Mouse (Mus musculus): ENCODE data around the gene Tra2b.
"Not testable (repeated sequence)": the region's sequence is repeated elsewhere in the genome, so short reads cannot be mapped to it uniquely, and the experiment has no call there.

The Tra2b gene

DNA sequence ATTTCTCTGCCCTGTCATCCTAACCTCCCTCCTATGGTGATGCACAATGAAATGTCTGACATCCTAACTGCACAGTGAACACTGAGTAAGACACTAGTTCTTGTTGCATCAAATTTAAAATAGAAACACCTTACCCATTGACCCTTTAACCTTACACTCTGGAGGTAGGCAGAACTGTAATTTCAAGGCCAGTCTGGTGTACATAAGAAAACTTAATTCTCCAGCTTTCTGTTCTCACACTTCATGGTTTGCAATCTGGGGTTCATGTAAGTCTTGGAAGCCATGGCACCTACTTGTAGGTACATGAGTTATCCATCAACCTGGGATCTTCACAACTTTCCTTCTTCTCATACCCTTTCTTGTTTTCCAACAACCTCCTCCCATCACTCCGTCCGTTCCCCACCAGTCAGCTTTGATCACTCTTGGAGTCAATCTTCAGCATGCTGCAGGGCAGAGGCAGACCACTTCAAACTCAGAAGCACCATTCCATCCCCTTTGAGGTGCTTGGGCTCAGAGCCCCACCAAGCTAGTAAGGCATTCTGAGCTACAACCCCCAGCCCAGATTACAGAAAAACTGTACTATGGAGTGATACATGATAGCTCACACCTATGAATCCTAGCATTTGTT lies 23.5 kb downstream of the Tra2b start:
- no peak for DNase-seq (ENCODE audit: low read depth, low spot score)

GRCm38 (mm10) chr16:22241376-22242238 lies 24.2 kb downstream of the Tra2b start:
- no peak for DNase-seq (ENCODE audit: low read depth, low spot score)

GRCm38 (mm10) chr16:22240856-22241255 lies 24.9 kb downstream of the Tra2b start:
- no peak for DNase-seq (ENCODE audit: low read depth, low spot score)

GRCm38 (mm10) chr16:22239978-22240377 lies 25.8 kb downstream of the Tra2b start:
- no peak for DNase-seq (ENCODE audit: low read depth, low spot score)

- DNase-seq (ENCODE audit: low read depth, low spot score) = no peak
Observed at GRCm38 (mm10) chr16:22238928-22239620, 26.7 kb downstream of the Tra2b start.

GRCm38 (mm10) chr16:22238402-22238801 lies 27.4 kb downstream of the Tra2b start:
- DNase-seq (ENCODE audit: low read depth, low spot score) = not testable (repeated sequence)

DNA sequence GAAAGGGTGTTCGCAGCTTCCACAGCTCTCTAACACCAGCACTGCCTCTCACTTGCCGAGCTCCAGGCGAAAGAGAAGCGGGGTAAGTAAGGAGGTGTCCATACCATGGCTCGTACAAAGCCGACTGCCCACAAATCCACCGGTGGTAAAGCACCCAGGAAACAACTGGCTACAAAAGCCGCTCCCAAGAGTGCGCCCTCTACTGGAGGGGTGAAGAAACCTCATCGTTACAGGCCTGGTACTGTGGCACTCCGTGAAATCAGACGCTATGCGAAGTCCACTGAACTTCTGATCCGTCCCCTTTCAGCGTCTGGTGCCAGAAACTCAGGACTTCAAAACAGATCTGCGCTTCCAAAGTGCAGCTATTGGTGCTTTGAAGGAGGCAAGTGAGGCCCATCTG lies 29.0 kb downstream of the Tra2b start:
- no peak for DNase-seq (ENCODE audit: low read depth, low spot score)

GRCm38 (mm10) chr16:22234535-22234934 lies 31.3 kb downstream of the Tra2b start:
- no peak for DNase-seq (ENCODE audit: low read depth, low spot score)

- DNase-seq (ENCODE audit: low read depth, low spot score) = not testable (repeated sequence)
Observed at GRCm38 (mm10) chr16:22230276-22230675, 35.5 kb downstream of the Tra2b start.

GRCm38 (mm10) chr16:22203501-22203900 lies 62.3 kb downstream of the Tra2b start:
- DNase-seq (ENCODE audit: low read depth, low spot score) = no peak

DNA sequence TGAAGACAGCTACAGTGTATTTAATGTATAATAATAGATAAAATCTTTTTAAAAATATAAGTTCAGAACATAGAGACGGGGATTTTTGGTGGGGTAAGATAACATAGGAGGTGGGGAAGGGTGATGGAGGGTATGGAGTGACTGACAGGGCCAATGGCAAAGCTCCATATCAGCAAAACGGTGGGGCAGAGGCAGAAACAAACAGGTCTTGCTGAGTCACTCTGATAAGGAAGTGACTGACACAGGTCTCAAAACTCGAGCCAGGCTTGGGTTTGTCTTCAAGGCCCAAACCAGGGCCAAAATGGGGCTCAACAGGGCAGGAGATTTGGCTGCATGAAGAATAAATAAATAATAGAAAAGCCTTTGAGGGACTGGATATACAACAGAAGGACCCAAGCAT lies 63.9 kb downstream of the Tra2b start:
- no peak for DNase-seq (ENCODE audit: low read depth, low spot score)

- no peak for DNase-seq (ENCODE audit: low read depth, low spot score)
Observed at GRCm38 (mm10) chr16:22200476-22200875, 65.3 kb downstream of the Tra2b start.
